Mouse (Mus musculus) frontal cortex, postnatal 25 days (tissue): ENCODE results near the gene Lamc1.
"Not testable (repeated sequence)": the region's sequence is repeated elsewhere in the genome, so short reads cannot be mapped to it uniquely, and the experiment has no call there.

ENCODE experiments used
- DNase-seq, 2 experiments: peaks; one replicate each; pipeline ENCODE4 v3.0.0; 2022; ENCODE audit warnings: low spot score in 2 of 2

The Lamc1 gene

DNA sequence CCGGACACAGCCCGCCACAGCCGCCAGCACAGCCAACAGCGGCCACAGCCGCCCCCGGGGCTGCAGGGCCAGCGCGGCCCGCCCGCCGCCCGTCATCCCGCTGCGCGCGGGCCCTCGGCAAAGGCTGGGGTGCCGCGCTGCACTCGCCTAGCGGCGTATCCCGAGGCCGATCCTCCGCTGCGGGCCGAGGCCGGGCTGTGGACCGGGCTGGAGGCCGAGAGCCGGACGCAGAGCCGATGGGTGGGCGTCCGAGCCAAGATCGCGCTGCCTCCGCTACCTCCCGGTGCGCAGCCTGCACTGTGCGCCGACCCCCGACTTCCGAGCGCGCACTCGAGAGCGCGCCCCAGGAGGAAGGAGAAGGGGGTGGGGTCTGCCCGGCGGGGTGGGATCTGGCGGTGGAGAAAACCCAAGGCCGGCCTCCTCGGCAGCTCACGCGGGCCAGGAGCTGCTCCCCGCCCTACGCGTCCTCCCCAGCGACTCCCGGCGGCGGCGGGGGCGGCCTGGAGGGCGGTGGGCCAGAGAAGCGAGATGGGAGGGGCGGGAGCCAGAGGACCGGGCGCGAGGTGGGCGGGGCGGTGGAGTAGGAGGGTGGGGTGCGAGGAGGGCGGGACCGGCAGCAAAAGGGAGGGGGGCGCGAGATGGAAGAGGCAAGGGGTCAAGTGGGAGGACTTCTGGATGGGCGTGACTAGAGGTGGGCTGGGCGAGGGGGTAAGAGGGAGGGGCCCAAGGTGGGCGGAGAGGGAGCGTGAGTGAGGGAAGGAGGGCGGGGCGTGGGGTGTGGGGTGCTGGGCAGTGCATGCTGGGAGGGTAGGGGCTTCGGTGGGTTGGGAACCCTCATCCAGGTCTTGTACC is at the start of gene Lamc1:
Gene Lamc1, minus strand, starts transcription at position 343 of the 852 bp plus-strand sequence.
- peak; percentile 54 for DNase-seq

DNA sequence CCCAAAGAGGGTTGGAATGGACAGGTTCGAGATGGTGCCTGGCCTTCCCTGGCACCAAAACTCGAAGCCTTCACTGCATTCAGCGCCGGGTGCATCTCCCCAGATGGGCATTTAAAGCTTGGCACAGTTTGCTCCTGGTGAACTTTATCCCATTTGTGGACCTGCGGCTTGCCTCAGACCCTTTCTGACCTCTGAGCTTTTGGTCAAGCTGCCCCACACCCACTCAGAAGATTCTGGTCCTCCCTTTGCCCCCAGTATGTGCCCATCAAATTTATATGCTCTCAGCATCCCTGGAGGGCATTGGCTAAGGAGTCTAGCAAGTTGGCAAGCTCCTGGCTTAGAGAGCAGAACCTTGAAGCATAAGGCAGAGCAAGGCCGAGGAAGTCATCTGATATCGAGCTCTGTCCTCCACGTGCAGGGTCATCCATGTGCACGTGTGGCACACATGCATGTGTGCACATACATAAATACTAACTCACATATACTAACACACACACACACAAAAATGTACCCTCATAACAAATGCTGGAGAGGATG is 48.2 kb upstream of the Lamc1 start:
- no peak for DNase-seq

DNA sequence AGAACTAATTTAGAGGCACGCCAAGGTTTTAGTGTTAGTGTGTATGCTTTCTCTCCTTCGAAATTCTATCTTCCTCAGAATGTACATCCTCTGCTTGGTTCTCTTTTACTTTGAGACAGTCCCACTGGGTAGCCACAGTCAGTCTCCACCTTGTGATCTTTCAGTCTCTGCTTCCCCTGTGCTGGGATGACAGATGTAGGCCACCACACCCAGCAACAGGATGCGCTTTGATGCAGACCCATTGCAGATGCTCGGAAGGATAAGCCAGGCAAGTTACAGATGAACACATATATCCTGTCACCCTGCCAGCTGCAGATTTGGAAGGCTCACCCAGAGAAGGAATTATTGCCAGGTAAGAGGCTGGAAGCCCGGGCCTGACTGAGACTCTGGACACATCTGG is 47.2 kb upstream of the Lamc1 start:
- no peak for DNase-seq

DNA sequence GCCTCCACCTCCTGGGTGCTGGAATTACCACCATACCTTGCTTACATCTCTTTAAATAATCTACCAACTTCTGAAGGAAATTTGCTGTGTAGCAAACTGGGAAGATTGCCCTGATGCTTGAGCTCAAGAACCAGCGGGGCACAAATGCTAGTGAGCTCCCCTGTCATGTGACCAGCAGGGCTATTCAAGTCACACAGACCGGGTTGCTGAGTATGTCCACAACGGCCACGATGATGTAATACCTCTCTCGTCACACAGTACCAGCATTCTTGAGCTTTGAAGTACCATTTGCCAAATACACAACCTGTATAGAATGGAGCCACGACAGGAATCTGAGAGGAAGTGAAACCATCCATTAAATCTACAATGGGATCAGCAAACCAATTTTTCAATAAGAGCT is 46.0 kb upstream of the Lamc1 start:
- DNase-seq: no peak

DNA sequence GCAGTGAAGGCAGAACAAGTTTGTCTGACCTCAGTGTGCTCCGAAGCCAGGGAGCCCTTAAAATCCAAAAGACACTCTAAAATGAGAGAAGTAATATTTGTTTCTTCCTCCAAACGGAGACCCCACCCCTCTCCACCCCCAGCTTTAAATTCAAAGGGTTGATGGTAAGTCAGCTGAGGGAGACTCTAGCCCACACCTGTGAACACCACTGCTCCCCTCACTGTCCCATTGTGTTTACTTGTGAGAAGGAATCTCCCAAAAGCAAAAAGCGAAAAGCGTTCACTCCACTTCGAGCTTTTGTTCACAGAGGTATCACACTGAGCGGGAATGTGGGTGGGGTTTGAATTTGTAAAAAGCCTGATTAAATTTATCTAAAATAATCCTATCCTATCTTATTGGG is 43.9 kb upstream of the Lamc1 start:
- DNase-seq: no peak

DNA sequence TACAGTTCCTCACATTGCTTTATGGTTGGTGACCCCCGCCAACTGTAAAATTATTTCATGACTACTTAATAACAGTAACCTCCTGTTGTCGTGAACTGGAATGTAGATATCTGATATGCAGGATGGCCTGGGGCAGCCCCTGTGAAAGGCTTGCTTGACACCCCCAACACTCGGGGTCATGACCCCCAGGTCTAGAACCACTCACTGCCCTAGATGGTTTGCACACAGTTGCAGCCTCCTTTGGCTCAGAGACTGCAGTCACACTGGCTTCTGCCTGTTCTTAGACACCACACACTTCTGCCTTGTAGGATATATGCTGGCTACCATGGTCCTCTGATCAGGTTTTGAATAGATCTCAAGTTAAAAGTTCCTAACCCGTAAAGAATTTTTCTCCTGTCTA is 41.5 kb upstream of the Lamc1 start:
- no peak for DNase-seq

DNA sequence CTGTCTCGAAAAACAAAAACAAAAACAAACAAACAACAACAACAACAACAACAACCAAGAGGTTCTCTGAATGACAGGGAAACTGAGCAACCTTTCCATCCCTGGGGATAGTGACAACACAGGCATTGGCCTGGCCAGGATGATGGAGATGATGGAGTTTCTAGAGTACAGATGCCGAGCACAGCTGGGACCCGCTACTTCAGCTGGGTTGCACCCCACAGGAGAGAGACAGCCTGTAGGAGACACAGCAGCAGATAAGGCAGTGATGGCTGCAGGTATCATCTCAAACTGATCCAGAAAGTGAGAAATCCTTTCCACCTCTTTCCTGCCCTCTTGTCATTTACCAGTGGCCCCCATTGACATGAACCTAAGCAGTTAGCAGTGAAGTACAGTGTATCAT is 39.3 kb upstream of the Lamc1 start:
- DNase-seq: no peak

DNA sequence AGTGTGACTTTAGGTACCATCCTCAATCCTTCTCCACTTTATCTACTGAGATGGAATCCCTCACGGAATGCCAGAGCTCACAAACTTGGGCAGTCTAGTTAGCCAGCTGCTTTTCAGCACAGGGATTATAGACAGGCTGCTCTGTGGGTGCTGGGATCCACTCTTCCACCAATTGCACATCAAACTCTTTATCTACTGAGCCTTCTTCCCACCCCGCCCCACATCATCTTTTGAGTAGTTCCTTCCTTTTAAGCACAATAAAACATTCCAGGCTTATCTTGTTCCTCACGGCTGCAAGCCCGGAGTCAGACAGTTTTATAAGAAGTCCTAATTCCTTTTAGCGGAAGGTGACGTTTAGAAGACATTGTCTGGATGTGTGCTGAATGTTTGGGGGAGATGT is 36.4 kb upstream of the Lamc1 start:
- DNase-seq: no peak

DNA sequence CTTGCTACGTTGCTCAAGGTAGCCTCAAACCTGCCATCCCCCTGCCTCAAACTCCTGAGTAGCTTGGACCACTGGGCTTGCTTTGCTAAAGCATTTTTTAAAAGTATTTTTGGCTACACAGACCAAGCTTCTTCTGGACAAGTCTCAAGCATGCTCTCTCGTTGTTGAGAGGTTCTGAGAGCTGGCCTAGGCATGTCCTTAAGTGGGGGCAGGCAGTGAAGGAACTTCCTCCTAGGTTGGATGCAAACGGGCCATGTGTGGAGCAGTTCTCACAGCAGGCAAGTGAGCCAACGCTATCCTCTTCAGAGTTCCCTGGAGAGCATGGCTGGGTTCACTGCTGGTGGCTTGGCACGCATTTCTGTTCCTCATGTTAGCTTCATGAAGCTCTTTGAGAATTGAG is 34.5 kb upstream of the Lamc1 start:
- DNase-seq: no peak

DNA sequence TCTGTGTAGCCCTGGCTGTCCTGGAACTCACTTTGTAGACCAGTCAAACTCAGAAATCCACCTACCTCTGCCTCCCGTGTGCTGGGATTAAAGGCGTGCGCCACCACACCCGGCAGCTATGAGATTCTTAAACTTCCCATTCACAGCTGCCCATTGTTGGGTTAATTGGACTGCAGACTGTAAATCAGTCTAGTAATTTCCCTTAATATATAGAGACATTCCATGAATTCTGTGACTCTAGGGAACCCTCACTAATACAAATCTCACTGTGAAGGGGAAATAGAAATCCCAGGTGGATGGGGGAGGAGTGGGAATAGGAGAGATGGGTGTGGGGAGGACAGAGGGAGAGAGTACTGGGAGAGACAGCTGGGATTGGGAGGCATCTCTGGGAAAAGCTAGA is 29.3 kb upstream of the Lamc1 start:
- no peak for DNase-seq

DNA sequence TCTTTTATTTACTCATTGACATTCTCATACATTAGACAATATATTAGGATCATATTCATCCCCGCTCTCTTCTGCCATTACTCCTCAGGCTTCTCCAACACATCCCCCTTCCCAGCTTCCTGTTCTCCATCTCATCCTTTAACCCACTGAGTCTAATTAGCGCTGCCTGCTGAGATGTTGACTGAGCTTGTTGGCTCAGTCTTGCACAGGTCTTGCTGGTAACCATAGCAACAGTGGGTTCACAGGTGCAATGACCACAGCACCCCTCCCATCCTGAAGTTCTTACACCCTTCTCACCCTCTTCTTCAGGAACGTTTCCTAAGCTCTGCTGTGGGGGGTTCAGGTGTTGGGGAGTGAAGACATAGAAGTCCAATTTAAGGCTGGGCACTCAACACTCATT is 28.0 kb upstream of the Lamc1 start:
- DNase-seq: no peak

DNA sequence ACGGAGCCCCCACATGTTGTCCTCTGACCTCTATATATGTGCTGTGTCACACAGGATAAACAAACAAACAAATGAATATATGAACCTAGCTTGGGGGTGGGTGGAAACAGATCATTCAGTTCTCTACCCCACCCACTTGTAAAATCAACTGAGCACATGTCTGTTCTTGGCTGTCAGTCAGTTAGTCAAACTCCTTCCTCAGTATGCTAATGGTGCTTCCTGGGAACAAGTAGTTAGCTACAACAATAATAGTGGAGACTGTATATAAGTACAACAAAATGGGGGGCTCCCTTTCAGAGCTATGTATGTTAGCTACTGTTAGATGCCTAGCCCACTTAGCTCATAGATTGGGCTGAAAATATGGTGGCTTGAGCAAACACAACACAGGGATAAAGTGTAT is 24.6 kb upstream of the Lamc1 start:
- no peak for DNase-seq

DNA sequence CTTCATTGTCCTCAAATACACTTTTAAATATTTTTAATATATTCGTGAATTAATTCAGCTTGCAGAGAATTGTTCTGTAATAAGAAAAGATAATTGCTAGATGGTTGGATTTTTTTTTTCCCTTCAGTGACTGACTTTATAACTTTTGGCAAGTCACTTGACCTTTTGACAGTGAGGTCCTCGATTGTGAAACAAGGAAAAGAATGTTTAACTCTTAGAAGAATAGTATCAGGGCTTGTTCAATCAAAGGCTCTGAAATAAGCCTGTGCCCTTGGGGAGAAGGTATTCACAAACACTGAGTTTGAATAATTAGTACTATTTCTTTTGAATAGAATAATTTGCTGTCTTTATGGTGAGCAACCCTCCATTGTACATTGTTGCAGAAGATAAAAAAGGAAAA is 21.9 kb upstream of the Lamc1 start:
- DNase-seq: no peak

DNA sequence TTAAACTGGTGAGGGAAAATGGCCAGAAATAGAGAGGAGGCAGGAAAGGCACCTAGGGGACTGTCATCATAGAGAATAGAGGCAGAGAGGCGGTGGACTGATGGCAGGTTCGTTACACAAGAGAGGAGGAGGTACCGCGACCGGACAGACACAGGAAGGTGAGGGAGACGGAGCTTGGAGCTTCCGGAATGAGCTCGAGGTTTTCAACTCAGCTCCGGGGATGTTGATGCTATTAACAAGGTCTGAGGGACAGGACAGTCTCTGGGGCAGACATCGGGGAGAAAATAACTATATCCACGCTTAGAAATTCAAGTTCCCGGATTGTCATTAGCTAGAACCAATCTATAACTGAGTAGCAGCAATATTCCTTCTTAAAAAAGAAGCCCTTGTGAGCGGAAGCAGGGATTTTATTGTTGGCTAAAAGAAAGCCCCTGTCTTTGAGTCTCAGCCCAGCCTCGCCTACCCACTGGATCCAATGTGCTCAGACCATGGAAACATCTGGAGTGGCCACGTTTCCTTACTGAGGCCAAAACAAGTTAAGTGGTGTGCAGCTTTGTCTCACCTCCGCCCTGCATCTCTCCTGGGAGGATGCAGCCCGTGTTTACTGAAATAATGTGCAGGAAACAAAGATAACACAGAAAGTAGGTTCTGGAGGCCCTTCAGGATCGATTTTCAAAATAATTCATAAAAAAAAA is 21.3 kb upstream of the Lamc1 start:
- DNase-seq: no peak

DNA sequence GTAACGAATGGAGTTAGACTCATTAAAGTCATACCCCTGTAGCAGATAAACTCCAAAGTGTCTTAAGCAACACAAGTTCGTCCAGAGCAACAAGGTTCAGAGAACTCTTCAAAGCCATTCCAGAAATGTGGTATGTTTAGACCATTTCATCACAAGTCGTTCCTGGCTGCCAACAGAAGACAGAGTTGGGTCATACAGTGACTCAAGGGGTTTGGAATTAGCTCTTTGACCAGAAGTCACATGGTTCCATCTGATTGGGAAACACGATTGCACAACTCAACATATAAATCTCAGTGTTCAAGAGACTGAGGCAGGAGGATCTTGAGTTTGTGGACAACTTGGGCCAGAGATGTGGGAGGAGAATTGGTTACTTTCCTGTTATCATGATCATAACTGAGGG is 18.4 kb upstream of the Lamc1 start:
- DNase-seq: no peak

DNA sequence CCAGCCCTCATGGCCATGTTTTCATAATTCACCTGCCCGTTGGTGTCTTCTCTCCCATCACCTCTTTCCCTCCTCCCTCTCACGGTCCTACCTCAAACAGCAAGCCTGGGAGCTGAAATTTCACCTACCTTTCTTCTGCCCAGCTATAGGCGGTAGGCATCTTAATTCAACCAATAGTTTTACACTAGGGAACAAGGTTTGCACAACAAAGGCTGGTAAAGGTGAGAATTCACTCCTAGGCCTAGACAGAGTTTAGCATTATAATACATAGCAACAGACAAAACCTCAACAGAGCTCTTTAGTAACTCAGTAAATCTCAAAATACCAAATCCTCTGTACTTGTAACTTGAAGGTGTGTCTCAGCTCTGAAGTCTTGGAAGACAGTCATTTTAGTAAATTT is 15.1 kb upstream of the Lamc1 start:
- no peak for DNase-seq

DNA sequence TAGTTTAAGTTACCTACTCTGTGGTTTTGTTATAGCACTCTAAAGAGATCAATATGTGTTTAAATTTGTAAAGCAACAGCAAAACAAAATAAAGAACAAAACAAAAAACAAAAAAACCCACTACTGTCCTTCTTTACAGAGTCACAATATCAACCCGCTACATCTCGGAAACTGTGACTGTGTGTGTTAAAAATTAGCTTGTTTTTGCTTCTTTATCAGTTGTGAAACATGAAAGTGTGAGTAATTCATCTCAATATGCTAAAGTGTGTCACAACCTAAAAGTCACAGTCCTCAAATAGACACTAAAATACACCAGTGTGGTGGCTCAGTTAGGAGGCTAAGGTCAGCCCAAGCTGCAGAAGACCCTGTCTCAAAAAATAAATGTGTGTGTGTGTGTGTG is 14.5 kb upstream of the Lamc1 start:
- DNase-seq: no peak

DNA sequence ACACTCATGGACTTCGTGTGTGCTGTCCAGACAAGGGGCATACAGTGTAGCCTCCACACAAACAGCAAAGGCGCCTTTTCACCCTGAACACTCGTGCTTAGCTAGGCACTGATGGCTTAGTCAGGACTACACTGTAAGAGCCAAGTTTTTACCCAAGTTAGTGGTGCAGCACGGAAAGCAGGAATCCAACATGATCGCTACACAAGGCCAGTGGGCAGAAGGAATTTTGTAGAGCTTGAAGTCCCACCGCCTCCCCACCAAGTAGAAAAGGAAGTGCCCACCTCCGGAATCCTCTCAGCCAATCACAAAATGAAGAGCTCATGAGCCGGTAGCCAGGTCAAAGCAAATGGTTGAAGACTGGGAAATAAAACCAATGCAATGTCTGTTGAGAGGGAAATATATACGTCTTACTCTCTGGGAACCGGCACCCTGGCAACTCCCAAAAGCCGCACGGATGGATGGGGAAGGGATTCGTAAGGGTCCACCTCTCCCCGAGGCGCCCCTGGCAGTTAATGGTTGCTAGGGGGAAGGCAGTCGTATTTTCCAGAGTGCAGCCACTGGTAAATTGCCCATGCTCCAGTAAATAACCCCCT is 13.2 kb upstream of the Lamc1 start:
- DNase-seq: no peak

DNA sequence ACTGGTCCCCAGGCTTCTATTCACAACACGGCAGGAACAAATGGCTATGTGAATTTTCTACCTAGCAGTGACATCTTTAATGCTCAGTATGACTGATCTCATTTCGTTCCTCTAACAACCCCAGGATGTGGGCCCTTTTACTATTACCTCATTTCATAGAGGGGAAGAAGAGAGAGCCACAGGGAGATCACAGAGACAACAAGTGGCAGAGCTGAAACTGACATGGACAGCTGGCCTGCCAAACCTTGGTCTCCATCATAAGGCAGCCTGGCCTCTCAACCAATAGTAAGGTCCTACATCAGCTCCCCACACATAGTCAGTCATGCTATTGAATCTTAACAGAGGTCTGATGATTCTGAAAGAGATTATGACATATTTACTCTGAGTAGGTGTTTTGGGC is 12.4 kb upstream of the Lamc1 start:
- no peak for DNase-seq

DNA sequence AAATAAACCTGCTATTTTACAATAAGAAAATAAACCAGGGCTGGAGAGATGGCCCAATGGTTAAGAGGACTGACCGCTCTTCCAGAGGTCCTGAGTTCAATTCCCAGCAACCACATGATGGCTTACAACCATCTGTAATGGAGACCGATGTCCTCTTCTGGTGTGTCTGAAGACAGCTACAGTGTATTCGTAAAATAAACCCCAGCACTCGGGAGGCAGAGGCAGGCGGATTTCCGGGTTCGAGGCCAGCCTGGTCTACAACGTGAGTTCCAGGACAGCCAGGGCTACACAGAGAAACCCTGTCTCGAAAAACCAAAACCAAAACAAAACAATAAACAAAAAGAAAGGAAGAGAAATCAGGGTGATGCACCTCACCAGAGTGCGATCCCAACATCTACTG is 2.9 kb upstream of the Lamc1 start:
- not testable (repeated sequence) for DNase-seq

DNA sequence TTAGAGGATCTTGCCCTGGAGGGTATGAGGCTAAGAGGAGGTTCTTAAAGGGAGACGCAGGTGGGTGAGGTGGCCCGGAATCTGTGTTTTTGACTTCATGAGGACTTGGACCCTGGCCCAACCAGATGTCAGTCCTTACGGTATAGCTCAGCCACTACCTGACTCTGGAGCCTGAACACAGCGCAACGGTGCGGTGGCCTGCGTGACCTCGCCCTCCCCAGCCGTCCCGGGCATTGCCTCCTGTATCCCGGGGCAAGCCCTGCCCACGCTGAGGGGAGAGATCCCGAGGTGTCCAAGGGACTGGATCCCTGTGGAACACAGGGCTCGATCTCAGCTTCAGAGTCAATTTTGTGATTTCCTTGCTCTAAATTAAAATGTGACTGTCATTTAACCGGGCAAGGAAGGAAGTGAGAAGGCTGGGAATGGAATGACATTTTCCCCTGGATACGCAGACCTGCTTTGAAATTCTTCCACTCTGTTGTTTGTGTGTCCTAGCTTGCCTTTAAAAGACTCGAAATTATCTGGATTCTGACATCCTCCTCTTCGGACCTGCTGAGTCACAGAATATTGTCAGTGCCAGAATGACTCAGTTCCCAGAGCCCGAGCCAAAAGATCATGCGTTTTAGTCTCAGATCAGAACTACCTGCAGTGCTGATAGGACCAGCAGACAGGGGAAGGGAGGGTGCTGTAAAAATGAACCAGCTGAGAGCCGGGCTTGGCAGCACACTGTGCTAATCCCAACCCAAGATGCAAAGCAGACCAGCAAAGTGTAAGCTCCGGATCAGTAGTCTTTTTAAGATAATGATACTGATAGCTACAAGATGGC is 923 bp upstream of the Lamc1 start:
- peak in 1 of 2 experiments; percentile 16 for DNase-seq
